Mouse (Mus musculus) cortical plate, adult 2 months (tissue): ENCODE results near the gene Lctl.

Experiments used
- CTCF ChIP-seq: fragments of 200-500 bp; IDR thresholded peaks from 2 replicates; pipeline ENCODE4 v1.5.1; 2011; ENCODE audit warnings: mild to moderate bottlenecking, control low read depth, low read length; ENCODE audit not compliant: insufficient read depth; ENCODE audit errors: extremely low read depth
- POLR2A ChIP-seq: fragments of 200-500 bp; IDR thresholded peaks from 2 replicates; pipeline ENCODE4 v1.6.1; 2011; ENCODE audit warnings: mild to moderate bottlenecking, low read length, control low read depth; ENCODE audit not compliant: insufficient read depth; ENCODE audit errors: extremely low read depth

DNA sequence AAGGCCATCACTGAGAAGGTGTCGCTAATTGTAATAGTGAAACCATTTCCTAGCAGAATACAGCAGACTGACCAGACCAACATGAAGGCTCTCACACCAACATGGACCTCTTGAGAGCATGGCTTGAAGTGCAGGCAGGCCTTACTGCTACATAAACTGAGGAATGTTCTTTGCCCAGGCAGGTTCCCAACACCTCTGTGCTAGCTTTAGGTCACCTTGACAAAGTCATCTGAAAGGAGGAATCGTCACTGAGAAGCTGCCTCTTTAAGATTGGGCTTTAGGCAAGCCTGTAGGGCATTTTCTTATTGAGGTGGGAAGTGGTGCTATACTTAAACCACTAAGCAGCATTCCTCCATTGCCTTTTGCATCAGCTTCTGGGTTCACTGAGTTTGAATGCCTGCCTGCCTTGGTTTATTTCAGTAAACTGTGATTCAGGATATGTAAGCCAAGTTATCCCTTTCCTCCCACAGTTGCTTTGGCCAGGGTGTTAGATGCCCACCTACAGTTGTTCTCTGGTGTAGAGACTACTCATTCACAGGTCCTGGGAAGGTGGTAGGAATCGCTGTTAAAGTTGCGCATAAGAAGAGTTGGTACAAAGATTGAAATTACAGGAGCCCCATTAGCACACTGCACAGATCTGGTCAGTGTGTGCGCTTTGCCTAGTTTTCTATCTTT, 67.4 kb downstream of the Lctl start:
- TF ChIP-seq CTCF: no peak
- no peak for TF ChIP-seq POLR2A
